Mouse (Mus musculus): ENCODE measurements around the gene Gadd45a. TPM values are rescaled to one million over a fixed set of nuclear protein-coding genes. Genes with fewer than 3 reads are reported as not detected.

The Gadd45a gene
- polyA plus RNA-seq, 1 experiment from 2014 or later = 14.5 TPM

DNA sequence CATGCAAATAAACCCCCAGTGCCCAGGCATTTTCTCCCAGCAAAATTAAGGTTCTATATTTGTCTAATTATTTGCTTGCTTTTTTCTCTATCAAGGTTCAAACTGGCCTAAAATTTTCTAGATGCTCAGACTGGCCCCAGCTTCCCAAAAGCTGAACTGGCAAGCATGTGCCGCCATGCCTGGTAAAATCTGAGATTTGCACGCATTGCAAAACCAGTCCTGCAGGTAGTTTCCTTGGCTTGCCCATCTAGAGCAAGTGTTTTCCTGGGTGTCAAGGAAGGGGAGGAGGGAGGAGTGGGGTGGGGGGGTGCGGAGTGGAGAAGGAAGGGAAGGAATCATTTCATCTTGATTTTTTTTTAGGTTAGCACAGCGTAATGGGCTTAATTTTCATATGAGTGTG, 36.2 kb upstream of the Gadd45a start:
- H3K27ac ChIP-seq (ENCODE audit: low read length) = no peak overlapping the region
- H3K4me3 ChIP-seq (ENCODE audit: low read length) = no peak overlapping the region
- peaks cover 42% of the 10 kb centered on the region for H3K4me1 ChIP-seq (replicated peaks; ENCODE audit: control insufficient read depth, insufficient read depth, low read length)
- no peaks in the 10 kb centered on the region for H3K36me3 ChIP-seq (ENCODE audit: control insufficient read depth, insufficient read depth, low read length)
- no peak for ATAC-seq (ENCODE audit: low read depth)
- no peak overlapping the region for H3K4me2 ChIP-seq (ENCODE audit: low read depth, low read length)
- H3K9ac ChIP-seq (ENCODE audit: low read length) = no peak overlapping the region
- H3K27me3 ChIP-seq (ENCODE audit: control insufficient read depth, insufficient read depth, low read depth, low read length) = no peaks in the 10 kb centered on the region
- no peaks in the 10 kb centered on the region for H3K9me3 ChIP-seq (ENCODE audit: control insufficient read depth, low read length)
- WGBS = 68% methylated on average over 4 of the region's 4 CpGs

DNA sequence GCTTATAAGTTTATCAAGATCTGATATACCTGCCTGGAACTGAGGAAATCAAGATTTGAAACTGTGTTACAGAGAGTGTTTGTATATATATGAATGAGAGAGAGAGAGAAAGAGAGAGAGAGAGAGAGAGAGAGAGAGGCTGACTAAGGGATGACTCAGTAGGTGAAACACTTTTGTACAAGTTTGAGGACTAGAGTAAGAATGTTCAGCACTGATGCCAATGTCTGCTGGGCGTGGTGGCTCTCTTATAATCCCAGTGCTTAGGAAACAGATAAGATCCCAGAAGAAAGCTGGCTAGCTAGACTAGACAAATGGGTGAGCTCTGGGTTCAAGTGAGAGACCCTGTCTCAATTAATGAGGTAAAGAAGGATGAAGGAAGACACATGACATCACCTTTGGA, 34.4 kb upstream of the Gadd45a start:
- no peak for ATAC-seq (ENCODE audit: low read depth)

DNA sequence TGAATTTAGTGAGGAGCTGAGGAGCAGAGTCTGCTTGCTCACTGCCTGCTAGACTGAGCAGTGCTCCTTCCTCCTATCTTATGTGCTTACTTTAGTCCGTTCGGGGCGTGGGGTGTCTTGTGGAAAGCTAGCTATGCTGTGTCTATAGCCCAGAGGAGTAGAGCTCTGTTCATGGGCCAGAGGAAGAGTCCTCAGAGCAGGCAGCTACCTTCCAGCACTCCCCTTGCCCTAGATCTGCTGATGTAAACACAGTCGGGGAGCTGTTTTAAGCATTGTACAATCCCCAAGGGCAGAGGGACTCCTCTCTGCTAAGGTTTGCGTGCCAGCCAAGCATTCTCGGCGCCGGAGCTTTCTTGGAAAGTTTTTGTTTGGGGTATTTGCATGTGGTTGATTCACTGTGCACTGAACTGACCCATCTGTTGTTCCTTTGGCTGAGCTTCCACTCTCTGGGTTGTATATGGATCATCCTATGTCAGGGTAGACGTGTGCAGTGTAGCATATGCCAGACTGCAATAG, 32.6 kb upstream of the Gadd45a start:
- peak overlapping the region; percentile 38 for H3K4me2 ChIP-seq (ENCODE audit: low read depth, low read length)
- H3K4me1 ChIP-seq (replicated peaks; ENCODE audit: control insufficient read depth, insufficient read depth, low read length) = peaks cover 21% of the 10 kb centered on the region
- no peak overlapping the region for H3K4me3 ChIP-seq (ENCODE audit: low read length)
- no peaks in the 10 kb centered on the region for H3K27me3 ChIP-seq (ENCODE audit: control insufficient read depth, insufficient read depth, low read depth, low read length)
- H3K9ac ChIP-seq (ENCODE audit: low read length) = peak overlapping the region; percentile 39; the same call in 1 of the 2 replicates
- peak overlapping the region; percentile 79 for H3K27ac ChIP-seq (ENCODE audit: low read length)
- WGBS = 39% methylated on average over 9 of the region's 9 CpGs
- no peaks in the 10 kb centered on the region for H3K9me3 ChIP-seq (ENCODE audit: control insufficient read depth, low read length)
- no peaks in the 10 kb centered on the region for H3K36me3 ChIP-seq (ENCODE audit: control insufficient read depth, insufficient read depth, low read length)
- ATAC-seq (ENCODE audit: low read depth) = peak; percentile 89

More for the DNA sequence above, 34.4 kb upstream of the Gadd45a start:
- no peaks in the 10 kb centered on the region for H3K9me3 ChIP-seq (ENCODE audit: control insufficient read depth, low read length)
- H3K27ac ChIP-seq (ENCODE audit: low read length) = no peak overlapping the region
- no peaks in the 10 kb centered on the region for H3K27me3 ChIP-seq (ENCODE audit: control insufficient read depth, insufficient read depth, low read depth, low read length)
- H3K4me2 ChIP-seq (ENCODE audit: low read depth, low read length) = no peak overlapping the region
- H3K4me1 ChIP-seq (replicated peaks; ENCODE audit: control insufficient read depth, insufficient read depth, low read length) = peaks cover 32% of the 10 kb centered on the region
- H3K9ac ChIP-seq (ENCODE audit: low read length) = no peak overlapping the region
- no peak overlapping the region for H3K4me3 ChIP-seq (ENCODE audit: low read length)
- H3K36me3 ChIP-seq (ENCODE audit: control insufficient read depth, insufficient read depth, low read length) = no peaks in the 10 kb centered on the region
- 79% methylated on average over 1 of the region's 1 CpGs for WGBS

DNA sequence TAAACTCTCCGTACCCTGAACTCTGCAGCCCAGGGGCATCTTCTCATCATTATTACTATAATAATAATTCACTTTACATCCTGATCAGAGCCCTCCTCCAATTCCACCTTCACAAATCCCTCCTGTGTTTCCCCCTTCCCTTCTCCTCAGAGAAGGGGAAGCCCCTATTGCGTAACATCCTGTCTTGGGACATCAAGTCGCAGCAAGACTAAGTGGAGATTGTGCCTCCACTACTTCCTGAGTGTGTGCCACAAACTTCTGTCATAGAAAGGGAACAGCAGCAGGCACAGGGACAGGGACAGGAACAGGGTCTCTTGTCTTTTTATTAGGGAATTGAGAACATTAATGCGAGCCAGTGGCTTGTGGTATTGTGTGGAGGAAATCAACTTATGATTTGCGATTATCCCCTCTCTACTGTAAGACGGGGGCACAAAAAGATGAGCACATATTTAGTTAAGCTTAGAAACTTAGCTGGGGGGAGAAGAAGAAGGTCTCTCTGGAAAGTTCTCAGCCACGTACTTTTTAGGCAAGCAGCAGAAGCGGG, 32.0 kb upstream of the Gadd45a start:
- Histone ChIP-seq H3K4me2 (ENCODE audit: low read depth, low read length) (peak overlapping the region; percentile 38), H3K36me3 (ENCODE audit: control insufficient read depth, insufficient read depth, low read length) (no peaks in the 10 kb centered on the region), H3K9ac (ENCODE audit: low read length) (no peak overlapping the region; the same call in 1 of the 2 replicates), H3K27me3 (ENCODE audit: control insufficient read depth, insufficient read depth, low read depth, low read length) (no peaks in the 10 kb centered on the region), H3K27ac (ENCODE audit: low read length) (peak overlapping the region; percentile 79), H3K9me3 (ENCODE audit: control insufficient read depth, low read length) (no peaks in the 10 kb centered on the region), H3K4me3 (ENCODE audit: low read length) (no peak overlapping the region), H3K4me1 (replicated peaks; ENCODE audit: control insufficient read depth, insufficient read depth, low read length) (peaks cover 21% of the 10 kb centered on the region)
- 51% methylated on average over 8 of the region's 8 CpGs for WGBS
- ATAC-seq (ENCODE audit: low read depth) = peak; percentile 68; the same call in 1 of the 2 replicates

DNA sequence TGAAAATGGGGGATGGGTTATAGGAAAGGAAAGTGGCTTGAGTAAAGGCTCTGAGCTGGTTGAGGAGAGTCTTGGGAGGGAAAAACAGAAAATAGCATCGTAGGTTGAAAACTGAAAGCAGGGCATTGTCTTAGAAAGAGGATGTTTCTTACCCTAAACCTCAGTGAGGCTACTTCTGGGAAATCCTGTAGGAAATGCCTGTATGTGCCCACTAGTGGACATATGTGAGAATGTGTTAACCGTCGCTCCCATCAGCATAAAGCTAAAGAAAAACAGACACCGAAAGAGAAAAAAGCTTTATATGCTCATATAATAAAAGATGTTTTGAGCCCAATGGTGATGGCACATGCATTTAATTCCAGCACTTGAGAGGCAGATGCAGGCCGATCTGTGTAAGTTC, 22.8 kb upstream of the Gadd45a start:
- no peaks in the 10 kb centered on the region for H3K36me3 ChIP-seq (ENCODE audit: control insufficient read depth, insufficient read depth, low read length)
- WGBS = 88% methylated on average over 5 of the region's 5 CpGs
- no peaks in the 10 kb centered on the region for H3K9me3 ChIP-seq (ENCODE audit: control insufficient read depth, low read length)
- ATAC-seq (ENCODE audit: low read depth) = no peak
- no peak overlapping the region for H3K9ac ChIP-seq (ENCODE audit: low read length)
- H3K27me3 ChIP-seq (ENCODE audit: control insufficient read depth, insufficient read depth, low read depth, low read length) = no peaks in the 10 kb centered on the region
- H3K4me2 ChIP-seq (ENCODE audit: low read depth, low read length) = no peak overlapping the region
- no peak overlapping the region for H3K27ac ChIP-seq (ENCODE audit: low read length)
- no peak overlapping the region for H3K4me3 ChIP-seq (ENCODE audit: low read length)
- H3K4me1 ChIP-seq (replicated peaks; ENCODE audit: control insufficient read depth, insufficient read depth, low read length) = peaks cover 3% of the 10 kb centered on the region; the same call in 1 of the 2 replicates

DNA sequence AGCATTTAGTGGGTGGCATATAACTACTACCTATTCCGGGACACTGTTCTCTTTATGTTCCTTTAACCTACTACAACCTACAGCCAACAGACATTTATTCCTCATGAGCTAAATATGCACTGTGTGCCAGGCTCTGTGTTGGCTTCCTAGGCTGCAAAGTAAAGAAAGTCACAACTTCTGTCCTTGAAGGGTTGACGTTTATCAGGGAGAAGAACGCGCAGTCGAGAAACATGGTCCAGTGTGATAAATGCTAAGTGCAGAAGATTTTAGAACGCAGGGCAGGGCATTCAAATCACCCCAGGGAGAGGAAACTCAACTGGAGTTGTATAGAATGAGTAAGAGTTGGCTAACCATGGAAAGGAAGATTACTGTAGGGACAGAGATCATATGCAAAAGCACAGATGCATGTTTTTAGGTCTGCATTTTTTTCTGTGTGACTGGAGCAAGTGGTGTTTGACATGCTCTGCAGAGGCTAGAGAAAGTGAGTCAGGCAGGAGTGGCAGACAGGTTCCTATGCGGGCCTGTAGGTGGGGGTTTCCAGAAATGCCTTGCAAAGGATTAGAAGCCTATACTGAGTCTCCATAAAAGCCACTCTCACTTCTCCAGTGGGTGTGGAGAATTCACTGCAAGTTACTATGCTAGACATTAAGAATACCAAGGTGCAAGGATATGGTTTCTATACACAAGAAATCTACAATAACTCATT, 20.9 kb upstream of the Gadd45a start:
- H3K9me3 ChIP-seq (ENCODE audit: control insufficient read depth, low read length) = no peaks in the 10 kb centered on the region
- H3K9ac ChIP-seq (ENCODE audit: low read length) = no peak overlapping the region
- no peak overlapping the region for H3K27ac ChIP-seq (ENCODE audit: low read length)
- 85% methylated on average over 7 of the region's 7 CpGs for WGBS
- H3K4me3 ChIP-seq (ENCODE audit: low read length) = no peak overlapping the region
- H3K27me3 ChIP-seq (ENCODE audit: control insufficient read depth, insufficient read depth, low read depth, low read length) = no peaks in the 10 kb centered on the region
- peaks cover 3% of the 10 kb centered on the region; the same call in 1 of the 2 replicates for H3K4me1 ChIP-seq (replicated peaks; ENCODE audit: control insufficient read depth, insufficient read depth, low read length)
- H3K36me3 ChIP-seq (ENCODE audit: control insufficient read depth, insufficient read depth, low read length) = no peaks in the 10 kb centered on the region
- H3K4me2 ChIP-seq (ENCODE audit: low read depth, low read length) = no peak overlapping the region
- no peak for ATAC-seq (ENCODE audit: low read depth)

DNA sequence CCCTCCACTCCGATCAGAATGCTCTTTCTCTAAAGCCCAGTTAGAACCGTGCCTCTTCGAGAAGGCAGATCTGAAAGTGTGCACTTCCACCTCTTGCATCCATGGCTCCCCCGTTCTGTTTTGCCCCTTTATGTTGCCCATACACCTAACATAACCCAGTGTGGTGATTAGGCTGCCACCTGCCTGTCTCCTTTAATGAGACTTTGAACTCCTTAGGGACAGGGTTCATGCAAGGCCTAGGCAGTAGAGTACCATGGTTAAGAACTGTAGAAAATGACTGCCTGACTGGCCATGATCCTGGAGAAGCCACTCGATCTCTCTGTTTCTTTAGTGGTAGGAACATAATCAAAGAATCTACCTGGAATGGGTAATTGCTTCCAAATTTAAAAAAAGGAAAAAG, 20.3 kb upstream of the Gadd45a start:
- H3K9me3 ChIP-seq (ENCODE audit: control insufficient read depth, low read length) = no peaks in the 10 kb centered on the region
- H3K27me3 ChIP-seq (ENCODE audit: control insufficient read depth, insufficient read depth, low read depth, low read length) = no peaks in the 10 kb centered on the region
- 81% methylated on average over 5 of the region's 5 CpGs for WGBS
- ATAC-seq (ENCODE audit: low read depth) = no peak
- no peak overlapping the region for H3K4me2 ChIP-seq (ENCODE audit: low read depth, low read length)
- no peaks in the 10 kb centered on the region for H3K36me3 ChIP-seq (ENCODE audit: control insufficient read depth, insufficient read depth, low read length)
- H3K4me1 ChIP-seq (replicated peaks; ENCODE audit: control insufficient read depth, insufficient read depth, low read length) = peaks cover 3% of the 10 kb centered on the region; the same call in 1 of the 2 replicates
- no peak overlapping the region for H3K4me3 ChIP-seq (ENCODE audit: low read length)
- H3K27ac ChIP-seq (ENCODE audit: low read length) = no peak overlapping the region
- H3K9ac ChIP-seq (ENCODE audit: low read length) = no peak overlapping the region

DNA sequence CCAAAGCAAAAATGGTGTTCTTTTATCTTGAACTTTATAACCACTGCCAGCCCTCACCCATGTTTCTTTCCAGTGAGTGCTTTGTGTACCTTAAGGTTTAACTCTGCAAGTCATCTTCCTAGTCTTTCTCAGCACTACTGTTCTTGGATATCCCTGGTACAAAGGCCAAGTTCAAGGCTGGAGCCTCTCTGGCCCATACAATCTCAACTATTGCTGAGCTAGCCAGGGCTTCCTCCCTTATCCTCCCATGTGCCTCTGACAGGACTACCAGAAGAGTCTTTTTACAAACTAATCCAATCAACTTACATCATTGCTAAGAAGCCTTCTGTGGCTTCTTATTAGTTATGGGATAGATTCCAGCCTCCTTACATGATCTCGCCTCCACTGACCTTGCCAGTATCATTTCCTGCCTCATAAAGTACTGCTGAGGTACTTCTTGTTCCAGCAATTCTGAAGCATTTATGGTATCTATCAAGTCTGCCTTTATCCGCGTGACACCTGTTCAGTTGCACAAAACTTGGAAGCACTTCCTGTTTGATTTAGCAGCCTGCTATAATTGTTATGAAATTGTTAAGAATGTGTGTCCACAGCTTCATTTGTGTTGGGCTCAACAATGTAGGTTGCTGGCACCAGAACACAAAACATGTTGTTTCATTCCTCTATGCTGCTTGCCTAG, 19.8 kb upstream of the Gadd45a start:
- Histone ChIP-seq H3K4me3 (ENCODE audit: low read length) (no peak overlapping the region), H3K36me3 (ENCODE audit: control insufficient read depth, insufficient read depth, low read length) (no peaks in the 10 kb centered on the region), H3K4me2 (ENCODE audit: low read depth, low read length) (no peak overlapping the region), H3K9me3 (ENCODE audit: control insufficient read depth, low read length) (no peaks in the 10 kb centered on the region), H3K27me3 (ENCODE audit: control insufficient read depth, insufficient read depth, low read depth, low read length) (no peaks in the 10 kb centered on the region), H3K9ac (ENCODE audit: low read length) (no peak overlapping the region), H3K27ac (ENCODE audit: low read length) (no peak overlapping the region), H3K4me1 (replicated peaks; ENCODE audit: control insufficient read depth, insufficient read depth, low read length) (peaks cover 3% of the 10 kb centered on the region; the same call in 1 of the 2 replicates)
- no peak for ATAC-seq (ENCODE audit: low read depth)
- WGBS = 73% methylated on average over 3 of the region's 3 CpGs

All from lung, embryonic 16.5 days (tissue).